Mouse (Mus musculus) left cerebral cortex, postnatal 4 days (tissue): ENCODE results near the gene Ephb4. TPM values are rescaled to one million over a fixed set of nuclear protein-coding genes. Genes with fewer than 3 reads are reported as not detected.
A peak's percentile ranks its signal among the peaks of the same experiment; 100 is the strongest.

Source experiments
- DNase-seq: peaks from one replicate; pipeline ENCODE4 v3.0.0-alpha.2; 2022
- intact Hi-C: fragments of 180-260 bp; cut with DNase I; formaldehyde crosslinking; loops from one replicate; pipeline ENCODE4 v1.15.1; 2025
- total RNA-seq, 2 experiments: library from RNA; stranded (reverse); gene quantifications; 2 replicates each; pipeline ENCODE4 v1.2.3; 2021

Gene Ephb4
- 10 to 100 TPM in 1 of 2 experiments, 1 to 10 TPM in 1; 9.4 to 10.2 TPM for total RNA-seq

DNA sequence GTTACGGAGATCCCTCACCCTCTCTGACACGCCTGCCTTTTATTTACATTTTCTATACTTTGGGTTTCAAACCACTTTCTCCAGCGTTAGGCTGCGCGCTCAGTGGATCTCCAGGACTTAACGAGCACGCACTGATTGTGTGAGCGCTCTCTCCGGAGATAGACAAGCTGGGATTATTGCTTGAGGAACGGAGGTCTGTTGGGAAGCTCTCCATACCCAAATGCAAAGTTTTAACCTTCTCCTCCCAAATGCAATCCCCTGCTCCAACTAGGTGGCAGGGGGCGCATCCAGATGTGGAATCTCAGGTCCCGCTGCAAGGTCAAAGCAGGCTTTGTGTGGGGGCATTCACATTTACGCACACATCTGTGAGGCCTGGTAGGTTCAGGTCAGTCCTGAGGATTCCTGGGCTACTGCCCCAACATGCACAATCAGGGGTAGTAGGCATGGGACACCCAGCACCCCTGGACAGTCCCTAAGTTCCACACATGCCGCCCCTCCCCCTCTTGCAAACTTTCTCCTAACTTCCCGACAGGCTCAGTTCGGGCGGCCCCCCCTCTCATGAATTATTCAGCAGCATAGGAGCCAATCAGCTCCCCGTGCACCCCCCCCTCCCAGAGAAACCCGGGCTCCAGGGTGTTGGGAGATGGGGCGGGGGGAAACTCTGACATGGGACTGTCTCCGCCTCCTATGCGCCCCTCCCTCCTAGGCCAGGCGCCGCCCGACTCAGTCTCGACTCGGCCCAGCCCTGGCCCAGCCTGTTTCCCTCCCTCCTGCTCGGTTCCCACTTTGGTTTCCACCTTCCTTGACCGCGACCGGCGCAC, at the start of gene Ephb4:
Gene Ephb4 (plus strand): TSS at position 726 of the 821 bp plus-strand sequence.
- DNase-seq, result peak; percentile 86
- intact Hi-C loops, result loop anchor here (10.0 kb wide), 1 partner anchor 395 kb away; the partner anchor contains the start of genes Nyap1 and Tsc22d4

DNA sequence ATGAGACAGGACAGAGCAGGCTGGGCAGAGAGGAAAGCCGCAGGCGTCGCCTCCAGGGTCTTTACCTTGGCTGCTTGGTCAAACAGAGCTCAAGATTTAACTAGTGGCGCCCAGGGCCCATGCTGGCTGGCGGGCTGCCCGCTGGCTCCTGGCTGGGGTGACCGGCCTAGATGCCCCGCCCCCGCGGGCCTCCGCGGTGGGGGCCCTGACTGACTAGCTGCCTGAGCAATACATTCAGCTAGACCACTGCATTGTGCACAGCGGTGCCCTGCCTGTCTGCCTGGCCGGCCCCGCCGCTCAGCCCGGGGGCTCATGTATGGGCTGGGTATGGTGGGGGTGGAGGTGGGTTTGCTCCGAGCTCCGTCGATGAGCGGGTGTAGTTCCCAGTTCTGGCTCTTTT, 48.7 kb upstream of the Ephb4 start:
- intact Hi-C loops, result no loop called here
- peak; percentile 53 for DNase-seq

DNA sequence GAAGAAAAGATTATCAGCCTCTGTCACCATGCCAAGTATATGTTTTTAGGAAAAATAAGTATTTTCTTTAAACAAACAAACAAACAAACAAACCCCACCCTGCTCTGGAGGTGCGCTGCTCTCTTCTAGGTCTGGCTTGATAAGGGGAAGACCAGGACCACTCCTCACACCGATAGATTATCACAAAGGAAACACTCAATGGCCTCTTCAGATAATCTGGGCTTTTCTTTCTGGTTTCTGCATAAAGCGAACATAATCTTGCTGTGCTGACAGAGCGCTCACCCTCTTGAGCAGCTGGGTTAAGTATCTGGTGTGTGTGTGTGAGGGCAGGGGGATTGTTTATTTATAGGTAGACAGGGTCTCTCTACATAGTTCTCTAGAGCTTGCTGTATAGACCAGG, 46.3 kb upstream of the Ephb4 start:
- no peak for DNase-seq
- intact Hi-C loops, result no loop called here

DNA sequence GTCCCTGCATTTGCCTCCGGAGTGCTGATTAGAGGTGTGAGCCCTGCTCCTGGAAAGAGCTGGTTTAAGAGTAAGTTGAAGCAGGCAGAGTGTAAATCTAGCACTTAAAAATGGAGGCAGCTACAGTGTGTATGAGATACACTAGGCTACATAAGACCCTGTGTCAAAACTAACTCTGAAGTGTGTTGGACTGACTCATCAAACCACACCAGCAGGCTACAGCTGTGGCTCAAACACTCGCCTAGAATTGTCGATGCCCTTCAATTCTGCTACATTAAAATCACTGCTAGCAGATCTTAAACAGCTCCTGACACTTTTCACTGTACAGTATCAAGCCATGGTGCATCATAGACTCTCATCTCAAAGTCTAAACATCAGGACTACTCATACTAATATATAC, 45.7 kb upstream of the Ephb4 start:
- intact Hi-C loops, result no loop called here
- DNase-seq, result no peak

DNA sequence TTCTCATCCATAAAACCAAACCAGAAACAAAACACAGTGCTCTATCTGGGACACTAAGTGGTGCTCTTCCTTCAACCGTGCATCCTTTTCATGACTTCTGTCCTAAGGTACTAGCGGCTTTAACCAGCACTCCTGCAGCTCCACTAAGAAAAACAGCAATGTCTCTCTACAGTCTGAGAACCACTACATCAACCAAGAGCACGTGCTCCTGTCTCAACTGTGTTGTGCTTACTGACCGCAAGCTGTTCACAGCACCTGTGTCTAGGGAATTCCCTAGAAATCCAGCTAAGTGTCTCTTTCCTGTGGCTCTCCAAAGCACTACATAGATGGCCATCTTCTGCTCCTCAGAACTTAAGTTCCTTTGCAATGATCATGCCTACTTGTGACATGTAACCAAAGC, 45.1 kb upstream of the Ephb4 start:
- DNase-seq, result no peak
- intact Hi-C loops, result no loop called here

DNA sequence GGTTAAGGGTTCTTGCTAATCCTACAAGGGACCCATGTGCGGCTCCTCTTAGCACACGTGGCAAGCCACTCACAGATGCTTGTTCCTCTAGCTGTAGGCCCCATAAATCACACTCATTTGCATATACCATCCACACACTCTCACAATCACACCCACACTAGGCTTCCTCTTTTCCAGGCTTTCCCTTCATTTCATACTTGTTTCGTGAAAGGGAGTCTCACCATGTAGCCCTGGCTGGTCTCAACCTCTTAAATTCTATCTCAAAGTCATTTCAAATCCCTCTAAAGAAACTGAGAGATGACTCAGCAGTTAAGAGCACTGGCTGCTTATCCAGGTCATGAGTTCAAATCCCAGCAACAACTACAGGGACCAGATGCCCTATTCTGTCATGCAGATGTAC, 44.1 kb upstream of the Ephb4 start:
- intact Hi-C loops, result no loop called here
- no peak for DNase-seq

DNA sequence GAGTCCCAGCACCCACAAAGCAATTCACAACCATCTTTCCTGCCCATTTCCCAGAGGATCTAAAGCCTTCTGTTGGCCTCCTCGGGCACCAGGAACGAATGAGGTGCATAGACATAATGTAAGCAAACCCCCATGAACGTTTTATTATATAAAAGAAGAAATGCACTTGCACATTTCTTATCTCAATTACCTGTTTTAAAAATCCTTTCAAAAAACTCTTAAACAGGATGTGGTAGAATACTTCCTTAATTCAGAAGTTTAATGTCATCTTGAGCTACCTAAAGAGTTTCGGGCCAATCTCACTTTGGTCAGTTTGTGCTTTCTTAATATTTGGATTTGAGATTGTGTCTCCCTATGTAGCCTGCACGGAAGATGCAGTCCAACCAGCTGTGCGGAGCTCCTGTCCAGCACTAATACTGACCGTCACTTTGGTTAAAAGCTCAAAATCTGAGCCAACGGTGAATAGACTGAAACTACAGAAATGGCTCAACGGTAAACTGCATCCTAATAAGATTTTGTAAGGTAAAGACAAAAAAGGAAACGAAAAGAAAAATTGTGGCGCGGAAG, 43.4 kb upstream of the Ephb4 start:
- intact Hi-C loops, result no loop called here

DNA sequence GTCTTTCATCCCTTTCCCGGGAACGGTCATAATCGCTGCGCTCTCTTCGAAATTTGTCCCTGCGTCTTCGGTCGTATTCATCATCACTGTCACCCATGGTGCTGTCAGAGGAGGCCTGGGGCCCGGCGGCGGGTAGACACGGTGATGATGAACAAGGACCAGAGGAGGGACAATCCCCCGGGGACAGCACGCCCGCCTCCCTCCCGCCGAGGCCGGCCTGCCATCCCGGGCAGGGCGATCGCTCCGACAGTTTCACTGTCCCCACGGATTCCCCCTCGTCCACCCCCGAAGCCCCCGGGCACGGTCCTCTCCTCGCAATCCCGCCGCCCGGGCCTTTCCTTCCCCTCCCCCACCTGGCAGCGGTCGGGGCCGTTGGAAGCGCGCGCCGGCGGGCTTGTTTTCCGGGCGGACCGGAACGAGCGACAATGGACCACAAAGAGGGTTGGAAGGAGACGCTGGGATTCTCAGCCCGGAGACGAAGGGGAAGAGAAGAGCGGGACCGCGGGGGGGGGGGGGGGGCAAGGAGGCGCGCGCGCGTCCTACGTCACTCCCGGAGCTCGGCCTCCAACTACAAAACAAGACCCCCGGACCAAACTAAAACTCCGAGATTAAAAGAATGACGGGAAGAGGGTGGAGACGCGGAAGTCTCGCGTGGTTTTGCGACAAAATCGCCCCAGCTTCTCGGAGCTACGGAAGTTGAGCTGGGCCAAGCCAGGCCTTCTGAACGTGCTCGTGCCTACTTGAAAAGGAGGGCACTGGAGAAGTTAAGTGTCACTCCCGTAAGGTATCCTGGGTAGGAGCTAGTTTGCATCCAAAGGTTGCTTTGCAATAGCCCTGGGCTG, 42.6 kb upstream of the Ephb4 start, which contains the start of gene Srrt:
Gene Srrt (minus strand): TSS at position 604 of the 842 bp plus-strand sequence.
- DNase-seq, result peak; percentile 93
- intact Hi-C loops, result no loop called here

More for the DNA sequence above, 43.4 kb upstream of the Ephb4 start:
- DNase-seq, result no peak

DNA sequence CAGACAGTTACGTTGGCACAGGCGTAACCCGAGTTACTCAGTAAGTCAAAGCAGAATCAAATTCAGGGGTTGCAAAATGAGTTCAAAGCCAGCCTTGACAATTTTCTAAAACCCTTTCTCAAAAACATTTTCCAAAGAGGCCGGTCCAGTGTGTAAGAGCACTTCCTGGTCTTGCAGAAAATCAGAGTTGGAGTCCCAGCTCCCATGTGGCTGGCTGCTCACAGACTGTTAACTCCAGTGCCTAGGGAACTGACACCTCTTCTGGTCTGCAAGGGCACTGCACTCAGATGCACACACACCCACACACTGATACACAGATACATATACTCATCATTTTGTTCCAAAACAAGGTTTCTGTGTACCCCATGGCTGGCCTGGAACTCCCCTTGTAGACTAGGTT, 41.6 kb upstream of the Ephb4 start:
- DNase-seq, result no peak
- intact Hi-C loops, result no loop called here

DNA sequence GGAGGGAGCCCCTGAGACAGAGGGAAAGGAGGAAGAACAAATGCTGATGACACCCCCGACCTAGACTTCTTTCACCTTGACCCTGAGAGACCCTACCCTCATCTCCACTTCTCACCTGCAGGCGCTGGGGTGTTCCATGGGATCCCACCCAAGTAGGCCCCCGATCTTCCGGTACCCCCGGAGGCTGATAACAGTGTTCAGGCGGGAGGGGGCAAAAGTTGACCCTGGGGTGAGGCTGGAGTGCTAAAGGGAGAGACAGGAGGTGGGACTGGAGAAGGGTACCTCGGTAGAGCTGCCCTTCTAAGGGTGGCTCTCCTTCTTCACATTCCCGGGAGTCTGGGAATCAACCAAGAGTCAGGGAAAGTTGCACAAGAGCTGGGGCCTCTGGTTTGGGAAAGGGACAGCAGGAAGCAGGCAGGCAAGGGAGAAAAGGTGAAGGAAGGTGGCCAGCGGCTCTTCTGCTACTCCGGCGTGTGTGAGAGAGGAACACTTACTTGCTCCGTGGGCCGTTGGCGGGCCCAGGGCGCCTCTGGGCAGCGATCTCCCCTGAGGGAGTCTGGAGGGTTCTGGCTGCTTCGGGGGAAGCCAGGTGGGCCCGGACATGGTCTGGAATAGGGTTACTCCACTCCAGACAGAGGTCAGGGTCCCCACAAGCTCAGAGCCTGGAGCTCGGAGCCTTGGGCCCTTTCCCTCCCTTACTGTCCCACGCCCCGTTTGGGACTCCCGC, 36.3 kb upstream of the Ephb4 start:
- no peak for DNase-seq
- intact Hi-C loops, result no loop called here

DNA sequence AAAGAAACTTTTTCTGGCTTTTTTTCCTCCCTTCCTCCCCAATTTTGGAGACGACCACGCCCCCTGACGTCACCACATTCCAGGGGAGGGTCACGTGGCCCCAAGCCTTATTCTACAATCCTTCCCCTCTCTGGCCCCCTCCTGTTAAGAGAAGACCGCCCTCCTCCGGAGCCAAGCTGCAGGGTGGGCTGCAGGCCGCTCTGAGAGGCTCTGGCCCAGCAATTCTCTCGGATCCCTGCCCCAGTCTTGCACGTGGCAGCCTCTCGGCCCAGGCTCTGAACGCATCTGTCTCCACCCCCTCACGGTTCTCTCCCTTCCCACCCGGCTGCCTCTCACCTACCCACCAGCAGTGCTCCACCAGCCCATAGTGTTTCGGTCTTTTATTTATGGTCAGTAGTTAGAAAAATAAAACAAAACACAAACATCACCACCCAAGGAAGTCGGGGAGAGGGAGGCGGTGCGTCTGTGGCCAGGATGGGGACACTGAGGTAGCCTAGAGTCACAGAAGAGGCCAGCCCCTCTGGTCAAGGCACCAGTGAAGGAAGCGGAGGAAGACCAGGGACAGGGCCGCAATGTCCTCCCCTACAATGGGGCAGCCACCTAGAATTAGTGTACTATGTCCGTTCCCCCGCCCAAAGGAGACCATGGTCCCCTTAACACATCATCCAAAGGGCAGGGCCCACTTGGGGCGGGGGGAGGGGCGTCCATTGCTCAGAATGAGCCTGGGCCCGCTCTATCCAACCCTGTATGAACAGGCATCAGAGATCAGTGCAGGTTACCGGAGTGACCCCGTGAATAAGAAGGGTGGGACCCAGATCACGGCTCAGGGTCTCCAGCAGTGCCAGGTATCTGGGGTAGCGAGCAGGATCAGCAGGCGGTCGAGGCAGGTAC, 35.5 kb upstream of the Ephb4 start, which contains the start of gene Trip6:
Gene Trip6 (minus strand): TSS at position 212 of the 891 bp plus-strand sequence.
- intact Hi-C loops, result no loop called here
- peak; percentile 79 for DNase-seq

DNA sequence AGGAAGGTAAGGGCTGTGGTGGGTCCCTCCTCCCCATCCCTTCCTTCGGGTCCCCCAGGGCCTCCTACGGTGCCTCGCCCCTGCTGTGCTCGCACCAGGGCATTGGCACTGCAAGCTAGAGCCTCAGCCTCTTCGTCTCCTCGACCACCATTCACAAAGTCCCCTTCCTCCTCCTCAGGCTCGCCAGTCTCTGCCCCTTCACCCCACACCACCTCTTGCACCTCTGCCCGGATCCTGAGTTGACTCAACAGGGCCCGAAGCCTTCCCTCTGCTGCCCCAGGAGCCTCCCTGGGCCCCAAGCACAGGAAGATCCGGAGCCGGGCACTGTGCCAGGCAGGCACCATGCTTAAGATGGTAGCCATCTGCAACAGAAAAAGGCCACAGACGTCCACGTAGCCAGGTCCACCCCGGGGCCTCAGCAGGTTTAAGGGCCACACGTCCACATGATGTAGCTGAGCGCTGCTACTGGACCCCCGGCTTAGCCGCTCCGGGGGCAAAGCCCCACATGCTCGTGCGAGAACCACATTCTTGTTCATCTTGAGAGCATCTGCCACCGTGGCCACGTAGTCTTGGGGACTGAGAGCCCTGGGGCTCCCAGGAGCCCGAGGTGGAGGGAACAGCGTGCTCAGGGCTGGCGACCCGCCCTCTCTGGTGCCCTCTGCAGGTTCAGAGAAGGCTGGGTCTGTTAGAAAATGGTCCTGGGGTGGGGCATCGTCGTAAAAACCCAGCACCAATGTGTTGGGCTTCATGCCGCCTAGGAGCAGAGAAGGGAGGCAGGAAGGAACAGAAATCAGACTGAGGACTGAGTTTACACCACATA, 34.6 kb upstream of the Ephb4 start:
- intact Hi-C loops, result no loop called here
- peak; percentile 51 for DNase-seq

DNA sequence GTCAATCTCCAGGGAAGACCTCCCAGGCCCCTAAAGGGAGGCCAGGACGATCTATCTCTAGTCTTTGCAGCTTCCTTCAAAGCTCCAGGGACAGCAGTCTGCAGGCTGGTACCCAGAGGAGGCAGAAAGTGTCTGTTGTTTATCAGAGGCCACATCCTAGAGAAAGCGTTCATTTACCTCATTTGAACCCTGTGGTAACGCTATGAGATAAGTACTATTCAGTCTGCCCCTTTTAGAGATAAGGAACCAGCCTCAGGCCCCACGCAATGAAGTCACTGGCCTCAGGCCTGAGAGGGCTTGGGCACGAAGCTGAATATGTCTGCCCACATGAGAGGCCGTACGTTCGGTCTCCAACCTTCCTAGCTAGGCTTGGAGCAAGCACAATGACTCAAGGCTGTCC, 32.5 kb upstream of the Ephb4 start:
- intact Hi-C loops, result no loop called here
- no peak for DNase-seq

DNA sequence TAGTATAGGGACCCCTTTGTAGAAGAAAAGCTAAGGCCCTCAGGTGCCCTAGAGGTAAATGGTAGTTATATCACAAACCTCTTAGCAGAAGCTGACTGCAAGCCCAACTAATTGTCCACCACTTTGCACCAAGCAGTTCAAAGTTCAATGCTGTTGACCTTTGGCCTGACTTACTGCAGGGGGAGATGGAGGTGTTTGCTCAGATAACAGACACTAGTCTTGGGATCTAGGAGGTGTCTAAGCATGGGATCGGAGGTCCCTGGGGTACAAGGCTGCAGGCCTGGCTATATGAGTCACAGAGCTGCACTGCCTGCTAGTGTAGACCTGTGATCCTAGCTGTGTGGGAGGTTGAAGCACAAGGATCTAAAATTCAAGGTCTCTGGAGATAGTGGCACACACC, 31.3 kb upstream of the Ephb4 start:
- intact Hi-C loops, result no loop called here
- DNase-seq, result no peak

DNA sequence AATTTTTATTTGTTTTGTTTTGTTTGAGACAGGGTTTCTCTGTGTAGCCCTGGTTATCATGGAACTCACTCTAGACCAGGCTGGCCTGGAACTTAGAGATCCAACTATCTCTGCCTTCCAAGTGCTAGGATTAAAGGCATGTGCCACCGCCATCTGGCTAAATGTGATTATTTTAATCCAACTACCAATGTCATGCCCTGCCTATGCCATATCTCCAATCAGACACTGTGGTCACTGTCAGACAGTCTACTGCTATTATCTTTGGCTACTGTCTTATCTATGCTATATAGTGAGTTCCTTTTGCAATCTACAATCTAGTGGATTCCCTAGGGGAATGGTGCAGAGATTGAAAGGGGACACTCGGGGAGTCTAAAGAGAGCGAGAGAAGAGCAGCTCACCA, 28.9 kb upstream of the Ephb4 start:
- intact Hi-C loops, result no loop called here
- DNase-seq, result no peak

DNA sequence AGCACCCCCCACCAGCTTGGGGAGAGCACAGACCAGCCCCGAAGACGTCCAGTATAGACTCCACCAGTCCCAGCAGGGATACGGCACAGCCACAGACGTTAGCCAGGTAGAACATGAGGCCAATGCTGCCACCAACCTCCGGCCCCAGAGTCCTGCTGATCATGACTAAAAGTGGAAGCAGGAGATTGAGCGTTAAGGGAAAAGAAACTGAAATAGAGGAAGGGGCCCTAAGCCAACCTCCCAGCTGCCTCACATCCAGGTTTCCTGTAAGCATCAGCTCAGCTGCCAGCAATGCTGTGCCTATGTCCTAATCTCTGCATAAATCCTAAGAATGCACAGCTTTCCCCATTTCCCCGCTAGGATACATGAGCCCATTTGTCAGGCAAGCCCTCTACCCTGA, 19.0 kb upstream of the Ephb4 start:
- DNase-seq, result no peak
- intact Hi-C loops, result no loop called here

DNA sequence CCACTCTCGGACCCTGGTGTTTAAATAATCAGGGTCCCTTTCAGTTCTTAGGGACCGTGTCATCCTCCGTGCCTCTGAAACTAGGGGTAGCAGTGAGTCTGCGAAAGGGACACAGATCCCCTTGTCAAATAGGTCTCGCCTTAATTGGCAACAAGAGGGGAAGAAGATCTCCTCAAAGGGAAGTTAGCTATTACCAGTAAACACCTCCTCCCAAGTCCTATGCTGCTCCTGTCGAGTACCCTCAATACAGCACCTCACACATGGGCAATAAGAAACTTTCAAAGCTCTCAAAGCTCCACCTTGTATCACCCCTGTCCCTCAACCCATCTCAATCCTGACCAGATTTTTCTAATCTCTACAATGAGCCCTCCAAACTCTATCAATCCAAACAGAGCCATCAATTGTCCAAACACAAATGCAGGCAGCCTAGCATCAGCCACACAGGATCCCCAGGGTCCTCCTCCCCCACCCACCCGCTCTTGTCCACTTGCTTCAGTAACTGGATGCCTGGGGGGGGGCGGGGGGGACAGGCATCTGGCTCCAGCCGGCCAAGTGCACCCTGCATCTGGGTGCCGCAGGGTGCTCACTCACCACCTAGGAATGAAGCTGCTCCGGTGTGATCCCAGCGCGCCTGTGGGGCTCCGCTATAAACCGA, 16.9 kb upstream of the Ephb4 start:
- intact Hi-C loops, result no loop called here

DNA sequence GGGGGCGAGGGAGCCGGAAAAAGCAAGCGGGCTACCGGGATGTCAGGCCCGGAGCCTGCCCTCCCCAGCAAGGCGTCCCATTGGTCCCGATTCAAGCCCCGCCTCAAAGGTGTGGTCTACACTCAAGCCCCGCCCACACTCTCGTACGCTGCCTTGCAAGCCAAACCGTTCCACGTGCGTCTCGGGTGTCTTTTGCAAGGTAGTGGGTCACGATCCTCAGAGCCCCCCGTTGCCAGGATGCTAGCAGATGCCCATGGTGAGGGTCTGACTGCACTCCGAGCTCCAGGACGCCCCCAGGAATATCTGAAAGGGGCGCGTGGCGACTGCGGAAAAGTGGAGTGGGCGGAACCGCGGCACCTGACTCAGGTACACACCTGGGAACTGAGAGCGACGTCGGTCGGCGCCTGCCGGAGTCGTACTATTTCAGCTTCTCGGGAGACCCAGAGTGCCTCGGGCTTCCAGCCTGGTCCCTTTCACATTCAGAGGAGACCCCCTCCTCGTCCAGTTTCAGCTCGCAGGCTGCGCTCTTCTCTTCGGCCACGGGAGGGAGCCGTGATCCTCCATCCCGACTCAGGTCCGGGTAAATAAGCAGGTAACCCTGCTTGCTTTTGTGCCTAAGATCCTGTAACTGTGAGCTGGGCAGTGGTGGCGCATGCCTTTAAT, 16.3 kb upstream of the Ephb4 start, which contains the start of gene Slc12a9:
Gene Slc12a9 (minus strand): TSS at position 86 of the 663 bp plus-strand sequence.
- intact Hi-C loops, result no loop called here
- DNase-seq, result peak; percentile 96

More for the DNA sequence above, 16.9 kb upstream of the Ephb4 start:
- DNase-seq, result no peak
